Mouse (Mus musculus): ENCODE measurements around the gene Pdlim4. TPM values are rescaled to one million over a fixed set of nuclear protein-coding genes. Genes with fewer than 3 reads are reported as not detected.

Pdlim4 gene
- 10 to 100 TPM in 1 of 2 experiments, 1 to 10 TPM in 1; 6.5 to 29.5 TPM for total RNA-seq (2021)
- long read RNA-seq, experiment 1, transcript Pdlim4-201 (7 exons, 1,182 nt), result major isoform, 35 of 39 reads
- long read RNA-seq, experiment 1, partial matches to known transcripts, result 2 of 39 reads
- long read RNA-seq, experiment 1, other reads (novel, unspliced or antisense), result 2 of 39 reads
- long read RNA-seq, experiment 2, transcript Pdlim4-201 (7 exons, 1,182 nt), result major isoform, 8 of 8 reads
- long read RNA-seq, experiment 2, partial matches to known transcripts, result 0 of 8 reads
- long read RNA-seq, experiment 2, other reads (novel, unspliced or antisense), result 0 of 8 reads

DNA sequence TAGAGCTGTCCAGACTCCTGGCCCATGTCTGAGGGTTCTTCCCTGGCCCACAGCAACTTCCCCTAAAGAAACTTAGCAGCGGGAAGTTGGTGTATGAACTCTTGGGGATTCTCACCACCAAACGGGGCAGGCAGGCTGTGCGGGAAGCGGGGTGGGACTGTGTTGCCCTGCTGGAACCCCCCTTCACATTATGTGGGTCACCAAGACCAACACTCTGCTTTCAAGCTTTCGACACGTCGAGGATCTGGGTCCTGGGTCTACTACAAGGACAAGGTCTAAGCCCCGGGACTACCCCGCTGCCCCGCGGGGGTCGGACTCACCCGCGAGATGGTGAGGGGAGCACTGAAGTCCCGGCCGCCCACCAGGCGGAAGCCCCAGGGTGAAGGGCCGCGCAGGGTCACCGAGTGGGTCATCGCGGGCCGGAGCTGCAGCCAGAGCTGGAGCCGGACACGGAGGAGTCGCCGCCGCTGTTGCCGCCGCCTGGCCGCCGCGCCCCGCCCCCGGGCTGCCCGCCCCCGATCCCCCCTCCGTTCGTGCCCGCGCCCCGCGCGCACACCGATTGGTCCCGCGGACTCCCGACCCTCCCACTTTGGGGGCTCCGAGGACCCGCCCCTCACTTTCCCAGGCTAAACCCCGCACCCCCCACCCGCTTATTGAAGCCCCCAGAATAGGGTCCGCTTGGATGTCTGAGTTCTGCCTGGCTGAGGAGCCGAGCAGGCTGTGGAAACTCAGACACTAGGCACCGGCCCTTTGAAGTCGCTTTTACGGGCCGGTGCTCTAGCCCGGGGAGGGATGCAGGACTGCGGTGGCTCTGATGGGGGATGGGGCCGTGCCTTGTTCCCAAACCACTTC lies at the start of gene Pdlim4:
Gene Pdlim4 (minus strand): TSS at position 495 of the 852 bp plus-strand sequence.
- DNase-seq, result peak; percentile 65 to 80

DNA sequence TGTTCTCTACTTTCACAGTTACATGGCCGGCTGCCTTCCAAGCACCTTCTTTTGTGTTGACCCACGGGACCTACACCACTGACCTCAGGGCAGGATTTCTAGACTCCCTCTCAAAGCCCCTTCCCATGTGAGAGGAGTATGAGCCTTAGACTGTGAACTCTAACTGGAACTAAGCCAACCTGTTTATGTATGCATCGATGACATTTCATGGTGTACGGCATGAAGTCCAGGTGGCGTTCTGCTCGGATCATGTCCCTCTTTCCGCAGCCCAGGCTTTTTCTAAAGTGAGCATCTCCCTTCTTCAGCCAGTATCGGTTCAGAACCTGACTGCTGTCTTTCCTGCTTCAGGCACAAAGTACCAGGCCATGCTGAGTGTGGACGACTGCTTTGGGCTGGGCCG lies 48.3 kb upstream of the Pdlim4 start:
- no peak for DNase-seq

DNA sequence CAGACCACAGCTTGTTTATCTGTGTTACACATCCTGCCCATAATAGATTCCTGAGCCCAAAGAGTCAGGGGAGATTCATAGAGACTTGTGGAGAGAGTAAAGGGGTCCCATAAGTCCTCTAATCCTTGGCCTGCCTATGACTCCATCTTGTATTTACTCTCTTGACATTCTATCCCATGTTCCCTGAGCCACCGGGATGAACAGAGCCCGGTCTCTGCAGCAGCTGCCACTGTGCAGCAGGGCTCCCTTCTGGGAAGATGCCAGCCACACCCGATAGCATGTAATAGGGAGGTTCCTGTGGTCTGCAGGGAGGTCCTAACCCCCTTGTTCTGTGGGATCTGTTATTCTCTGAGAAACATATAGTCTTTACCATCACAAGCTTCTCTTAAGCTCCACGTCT lies 47.6 kb upstream of the Pdlim4 start:
- no peak for DNase-seq

DNA sequence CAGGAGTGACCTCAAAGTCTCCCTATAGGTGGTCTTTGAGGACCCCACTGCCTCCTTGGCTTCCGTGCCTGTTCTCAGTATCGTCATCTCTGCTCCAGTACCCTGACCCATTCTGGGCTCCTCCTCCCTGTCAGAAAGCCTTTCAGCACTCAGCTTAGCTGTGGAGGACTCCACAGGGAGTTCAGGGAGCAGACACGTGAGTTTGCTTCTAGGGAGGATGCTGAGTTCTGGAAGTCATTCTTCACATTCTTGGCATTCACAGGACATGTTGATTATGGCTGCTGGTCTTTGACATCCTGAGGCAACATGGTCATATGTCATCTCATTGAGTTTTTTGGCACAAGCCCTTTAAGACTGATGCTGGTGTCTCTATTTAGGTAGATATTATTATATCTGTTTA lies 47.1 kb upstream of the Pdlim4 start:
- no peak for DNase-seq

DNA sequence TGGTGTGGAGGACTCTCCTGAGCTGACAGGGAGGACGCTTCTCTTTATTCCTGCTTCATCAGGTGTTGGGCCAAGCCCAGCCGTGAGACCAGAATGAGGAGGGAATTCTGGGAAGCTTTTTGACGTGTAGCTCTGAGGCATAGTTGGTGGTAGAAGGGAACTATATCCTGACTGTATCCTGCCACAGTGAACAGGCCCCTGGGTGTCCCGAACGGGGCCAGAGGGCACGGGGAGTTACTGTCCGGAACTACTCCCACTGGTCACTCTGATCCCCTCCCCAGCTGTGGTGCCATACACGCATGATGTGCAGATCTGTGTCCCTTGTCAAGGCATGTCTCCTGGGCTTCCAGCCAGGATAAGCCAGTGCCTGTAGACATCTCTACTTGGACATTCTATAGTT lies 46.5 kb upstream of the Pdlim4 start:
- DNase-seq, result no peak

DNA sequence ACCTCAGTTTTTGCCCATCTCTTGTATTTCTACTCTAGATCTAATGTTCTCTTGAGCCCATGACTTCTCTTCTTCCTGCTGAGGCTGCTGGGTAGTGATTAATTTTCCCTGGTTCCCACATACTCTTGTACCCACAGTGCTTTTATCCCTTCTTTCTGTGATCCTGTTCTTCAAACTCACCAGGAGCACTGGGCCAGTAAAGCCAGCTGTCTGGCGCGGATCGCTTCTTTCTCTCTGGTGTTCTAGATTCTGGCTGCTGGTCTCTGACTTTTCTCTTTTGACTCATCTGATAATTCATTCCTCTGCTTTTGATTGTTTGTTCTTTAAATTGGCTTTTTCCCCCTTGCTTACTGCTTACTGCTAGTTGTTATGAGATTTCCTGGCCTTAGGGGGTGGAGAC lies 45.9 kb upstream of the Pdlim4 start:
- no peak for DNase-seq

DNA sequence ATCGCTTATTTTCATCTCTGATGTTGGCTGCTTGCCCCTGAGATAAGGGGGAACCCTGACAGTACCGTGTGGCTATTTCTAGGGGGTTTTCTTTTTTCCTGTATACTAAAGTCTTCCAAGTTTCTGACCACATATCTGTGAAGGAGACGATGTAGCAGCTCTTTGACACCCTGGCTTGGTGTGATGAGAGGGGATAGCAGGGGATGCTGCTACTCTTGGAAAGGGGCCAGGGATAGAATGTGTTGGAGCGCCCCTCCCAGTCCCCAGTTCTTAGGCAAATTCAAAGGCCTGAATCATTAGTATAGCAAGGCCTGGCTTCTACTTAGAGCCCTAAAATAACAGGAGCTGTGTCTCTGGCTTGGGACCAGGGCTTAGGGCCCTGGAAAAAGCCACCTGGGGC lies 44.5 kb upstream of the Pdlim4 start:
- no peak for DNase-seq

DNA sequence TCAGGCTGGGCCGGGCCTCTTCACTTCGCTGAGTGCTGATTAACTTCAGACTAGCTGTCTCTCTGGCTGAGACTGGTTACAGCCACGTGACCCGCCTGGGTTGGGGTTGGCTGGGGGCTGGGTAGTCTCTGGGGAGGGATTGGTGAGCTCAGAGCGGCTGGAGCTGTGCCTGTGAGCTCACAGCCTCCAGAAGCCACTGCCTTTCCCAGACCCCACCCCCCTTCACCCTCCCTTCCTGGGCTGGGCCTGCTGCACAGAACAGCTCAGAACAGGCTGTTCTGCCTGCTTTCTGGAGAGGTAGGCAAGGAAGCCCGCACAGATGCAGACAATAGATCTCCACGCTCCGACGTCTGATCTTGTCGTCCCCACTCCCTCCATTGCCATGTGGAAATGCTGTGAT lies 44.1 kb upstream of the Pdlim4 start:
- DNase-seq, result peak; percentile 96 to 97

DNA sequence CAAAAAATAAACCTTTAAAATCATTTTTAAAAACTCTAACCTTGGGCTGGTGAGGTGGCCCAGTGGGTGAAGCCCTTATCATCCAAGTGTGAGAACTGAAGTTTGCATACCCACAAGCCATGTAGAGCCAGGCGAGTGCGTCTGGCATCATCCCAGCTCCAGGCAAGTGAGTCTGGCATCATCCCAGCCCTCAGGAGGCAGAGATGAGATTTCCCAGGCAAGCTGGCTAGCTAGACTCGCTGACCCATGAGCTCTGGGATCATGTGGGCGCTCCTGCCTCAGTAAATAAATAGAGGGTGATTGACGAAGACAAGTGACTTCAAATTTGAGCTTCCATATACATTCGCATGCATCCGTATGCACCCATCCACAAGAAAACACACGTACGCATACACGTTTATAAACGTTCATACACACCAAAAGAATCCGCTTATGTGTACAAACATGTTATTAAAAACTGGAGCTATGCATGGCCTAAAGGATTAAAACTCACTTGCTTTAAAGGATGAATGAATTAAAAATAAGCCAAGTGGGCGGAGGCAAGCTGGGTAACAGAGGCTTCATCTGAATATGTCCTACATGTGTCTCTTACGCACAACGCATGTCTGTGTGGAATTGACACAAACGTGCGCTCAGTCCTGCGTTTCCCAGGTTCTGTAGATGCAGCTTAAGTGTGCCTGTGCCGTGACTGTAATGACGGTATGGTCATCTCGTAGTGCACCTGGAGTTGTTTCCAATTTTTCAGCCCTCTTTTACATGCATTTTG lies 43.3 kb upstream of the Pdlim4 start:
- DNase-seq, result peak in 1 of 2 experiments; percentile 40

DNA sequence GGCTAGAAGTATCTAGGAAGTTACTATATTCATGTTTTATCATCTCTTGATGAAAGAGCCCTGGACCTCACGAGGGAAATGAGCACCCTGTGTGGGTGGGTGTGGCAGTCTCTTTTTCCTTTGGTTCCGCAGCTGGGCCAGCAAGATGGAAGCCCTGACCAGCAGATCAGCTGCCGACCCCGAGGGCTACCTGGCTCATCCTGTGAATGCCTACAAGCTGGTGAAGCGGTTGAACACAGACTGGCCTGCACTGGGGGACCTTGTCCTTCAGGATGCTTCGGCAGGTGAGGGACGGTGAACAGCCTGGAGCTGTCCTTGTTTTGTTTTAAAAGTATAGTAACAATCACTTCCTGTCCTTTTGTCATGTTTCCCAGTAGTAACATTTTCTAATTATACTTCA lies 42.5 kb upstream of the Pdlim4 start:
- DNase-seq, result no peak

DNA sequence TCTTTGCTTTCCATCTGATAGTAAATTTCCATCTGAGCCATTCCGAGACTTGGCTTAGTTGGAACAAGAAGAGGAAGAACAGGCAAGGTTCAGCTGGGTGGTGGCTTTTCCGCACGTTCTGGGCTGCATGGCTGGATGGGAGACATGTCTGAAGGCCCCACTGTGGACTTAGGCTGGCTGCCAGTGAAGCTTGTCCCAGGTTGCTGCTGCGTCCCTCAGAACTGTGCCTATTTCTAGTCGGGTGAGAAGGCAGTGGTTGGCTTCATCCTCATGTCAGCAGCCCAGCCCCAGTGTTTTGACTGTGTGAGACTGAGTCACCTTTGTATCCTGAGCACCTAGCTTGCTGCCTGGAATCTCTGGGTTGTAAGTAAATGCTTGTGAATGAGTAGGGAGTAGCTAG lies 40.1 kb upstream of the Pdlim4 start:
- no peak for DNase-seq

DNA sequence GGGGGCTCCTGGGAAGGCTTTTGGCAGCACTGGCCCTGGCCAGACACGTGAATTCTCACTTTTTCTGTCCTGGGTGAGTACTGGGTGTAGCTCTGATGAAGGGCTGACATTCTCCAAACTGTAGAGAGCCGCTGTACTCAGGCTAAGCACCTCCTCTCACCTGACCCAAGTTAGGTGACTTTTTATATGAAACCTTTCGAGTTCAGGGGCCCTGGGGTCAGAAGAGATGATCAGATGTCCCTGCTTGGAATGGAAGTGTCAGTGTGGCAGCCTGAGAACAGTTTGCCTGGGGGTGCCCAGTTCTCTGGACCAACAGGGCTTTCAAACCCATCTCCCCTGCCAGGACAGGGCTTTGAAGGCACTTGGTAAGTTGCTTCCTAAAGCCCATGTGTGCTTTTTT lies 39.3 kb upstream of the Pdlim4 start:
- DNase-seq, result no peak

DNA sequence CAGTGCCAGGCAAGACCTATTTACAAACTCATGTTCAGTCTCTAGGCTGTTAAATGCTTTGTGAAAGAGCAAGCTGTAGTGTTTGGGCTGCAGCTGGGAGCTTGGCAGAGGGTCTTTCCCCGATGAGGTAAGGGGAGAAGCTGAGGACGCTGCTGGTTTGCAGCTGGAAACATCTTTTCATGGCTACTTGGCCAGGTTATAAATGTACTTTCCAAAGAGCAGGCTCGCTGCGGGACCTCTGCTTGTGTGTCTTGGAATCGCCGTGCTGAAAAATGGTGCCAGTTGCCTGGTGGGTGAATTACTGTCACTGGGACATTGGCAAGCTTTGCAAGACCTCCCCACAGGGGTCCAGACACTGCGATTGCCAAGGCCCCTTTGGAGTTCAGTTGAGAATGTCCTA lies 38.4 kb upstream of the Pdlim4 start:
- DNase-seq, result no peak

DNA sequence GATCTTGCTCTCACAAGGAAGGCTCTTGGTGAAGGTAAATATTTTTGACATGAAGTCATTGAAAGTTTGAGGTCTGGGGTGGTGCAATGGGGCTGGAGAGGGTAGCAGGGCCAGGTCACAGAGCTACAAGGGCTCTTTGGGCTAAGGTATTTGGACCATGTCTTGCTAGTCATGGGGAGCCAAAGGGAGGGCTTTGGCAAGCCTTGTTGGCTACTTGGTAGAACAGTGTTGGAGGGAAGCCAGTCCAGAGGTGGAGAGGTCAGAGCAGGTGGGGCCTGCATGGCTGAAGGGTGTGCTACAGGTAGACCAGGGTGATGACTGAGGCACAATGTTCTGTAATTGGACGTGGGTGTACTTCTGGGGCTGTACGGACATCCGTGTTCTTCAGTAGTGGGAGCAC lies 37.9 kb upstream of the Pdlim4 start:
- no peak for DNase-seq

DNA sequence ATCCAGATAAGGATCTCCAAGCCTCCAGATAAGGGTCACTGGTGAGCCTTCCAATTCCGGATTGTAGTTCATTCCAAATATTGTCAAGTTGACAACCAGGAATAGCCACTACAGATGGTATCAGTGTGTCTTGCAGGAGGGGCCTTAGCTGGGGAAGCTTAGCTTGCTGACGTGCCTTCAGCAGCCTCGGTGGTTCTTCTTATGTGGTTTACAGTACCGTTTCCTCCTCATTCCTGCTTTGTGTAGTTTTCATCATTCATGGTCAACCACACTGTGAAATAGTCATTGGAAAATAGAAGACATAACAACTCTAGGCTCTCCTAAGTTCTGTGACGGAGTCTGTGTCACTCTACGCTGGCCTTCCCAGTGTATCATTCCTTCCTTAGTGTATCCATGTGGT lies 36.2 kb upstream of the Pdlim4 start:
- no peak for DNase-seq

DNA sequence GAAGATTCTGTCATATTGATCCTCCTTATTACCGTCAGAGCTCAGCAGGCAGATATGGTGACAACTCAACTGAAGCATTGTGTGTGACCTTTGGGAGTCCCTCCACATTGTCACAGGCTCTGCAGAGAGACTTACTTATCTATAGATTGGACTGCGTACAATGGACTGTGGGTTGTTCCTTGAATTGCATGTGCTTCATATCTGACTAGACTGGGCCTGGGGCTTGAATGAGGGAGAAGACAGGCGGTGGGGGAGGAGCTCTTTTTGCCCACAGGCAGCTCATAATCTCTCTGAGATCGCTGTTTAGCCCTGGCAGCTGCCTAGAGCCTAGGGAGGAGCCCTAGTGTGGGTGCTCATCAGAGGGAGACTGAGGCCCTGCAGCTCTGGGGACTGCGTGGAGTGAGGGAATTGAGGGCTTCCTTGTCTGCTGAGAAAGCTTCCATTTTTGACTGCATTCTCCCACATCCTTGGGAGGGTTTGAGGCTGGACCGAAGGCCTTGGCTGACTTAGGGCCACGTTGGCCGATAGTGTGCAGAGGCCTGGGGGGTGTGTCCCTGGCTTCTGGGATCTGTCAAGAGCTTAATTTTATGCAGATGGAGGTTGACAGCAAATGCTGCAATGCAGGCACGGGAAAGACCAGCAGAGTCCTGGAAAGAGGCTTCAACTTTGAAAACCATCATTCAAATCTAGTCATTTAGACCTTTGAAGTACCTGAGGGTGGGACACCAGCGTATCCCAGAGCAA lies 34.1 kb upstream of the Pdlim4 start:
- no peak for DNase-seq

DNA sequence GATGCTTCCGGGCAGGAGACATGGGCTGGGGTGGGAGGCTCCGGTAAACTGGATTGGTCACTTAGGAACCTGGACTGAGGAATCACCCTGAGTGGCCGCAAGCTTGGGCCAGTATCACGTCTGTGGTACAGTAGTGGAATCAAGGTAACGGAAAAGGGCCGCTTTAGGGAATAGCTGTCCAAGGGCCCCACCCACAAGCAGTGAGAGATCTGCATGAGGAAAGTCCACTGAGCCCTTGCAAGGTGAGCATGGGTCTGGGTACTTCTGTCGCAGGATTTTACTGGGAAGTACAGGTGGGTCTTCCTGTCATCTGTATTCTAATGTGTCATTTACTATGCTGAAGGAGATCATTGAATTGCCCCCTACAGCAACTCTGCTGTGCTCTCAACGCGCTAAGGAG lies 32.9 kb upstream of the Pdlim4 start:
- DNase-seq, result no peak

DNA sequence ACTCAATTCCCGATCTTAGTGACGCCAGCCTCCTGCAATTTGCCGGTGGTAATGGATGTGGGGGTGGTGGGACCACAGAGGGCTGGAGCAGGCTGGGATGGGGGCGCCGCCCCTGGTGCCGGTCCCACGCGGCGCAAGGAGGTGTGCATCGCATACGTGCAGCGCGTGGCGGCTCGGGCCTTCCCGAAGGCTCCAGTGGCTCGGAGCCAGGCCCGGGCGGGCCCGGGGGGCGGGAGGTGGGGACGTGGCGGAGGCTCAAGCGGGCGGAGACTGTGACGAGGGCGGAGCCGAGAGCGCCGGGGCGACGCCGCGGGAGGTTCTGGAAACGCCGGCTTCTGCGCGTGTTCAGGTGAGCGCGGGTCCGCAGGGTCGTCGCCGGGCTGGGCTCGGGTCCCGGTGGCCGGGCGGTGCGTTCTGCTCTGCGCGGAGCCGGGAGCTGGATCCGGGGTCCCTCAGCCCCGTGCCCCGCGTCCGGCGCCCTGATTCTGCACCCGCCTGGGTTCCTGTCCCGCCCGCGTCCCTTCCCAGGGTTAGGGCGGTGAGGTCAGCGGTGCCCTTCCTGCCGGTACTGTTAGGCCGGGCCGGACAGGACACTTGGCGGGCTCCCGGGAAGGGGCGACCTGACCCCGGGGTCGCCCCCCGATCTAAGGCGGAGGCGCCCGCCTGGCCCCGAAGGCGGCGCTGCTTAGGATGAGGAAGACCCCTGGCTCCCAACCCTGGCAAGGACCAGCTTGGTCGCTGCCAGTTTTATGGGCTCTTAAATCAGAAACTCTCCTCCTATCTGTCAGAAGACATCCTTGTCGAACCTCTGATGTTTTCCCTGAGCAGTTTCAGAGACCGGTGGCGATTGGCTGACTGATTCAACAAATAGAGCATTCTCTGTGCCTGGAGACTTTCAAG lies 32.1 kb upstream of the Pdlim4 start:
- DNase-seq, result peak; percentile 87 to 92

DNA sequence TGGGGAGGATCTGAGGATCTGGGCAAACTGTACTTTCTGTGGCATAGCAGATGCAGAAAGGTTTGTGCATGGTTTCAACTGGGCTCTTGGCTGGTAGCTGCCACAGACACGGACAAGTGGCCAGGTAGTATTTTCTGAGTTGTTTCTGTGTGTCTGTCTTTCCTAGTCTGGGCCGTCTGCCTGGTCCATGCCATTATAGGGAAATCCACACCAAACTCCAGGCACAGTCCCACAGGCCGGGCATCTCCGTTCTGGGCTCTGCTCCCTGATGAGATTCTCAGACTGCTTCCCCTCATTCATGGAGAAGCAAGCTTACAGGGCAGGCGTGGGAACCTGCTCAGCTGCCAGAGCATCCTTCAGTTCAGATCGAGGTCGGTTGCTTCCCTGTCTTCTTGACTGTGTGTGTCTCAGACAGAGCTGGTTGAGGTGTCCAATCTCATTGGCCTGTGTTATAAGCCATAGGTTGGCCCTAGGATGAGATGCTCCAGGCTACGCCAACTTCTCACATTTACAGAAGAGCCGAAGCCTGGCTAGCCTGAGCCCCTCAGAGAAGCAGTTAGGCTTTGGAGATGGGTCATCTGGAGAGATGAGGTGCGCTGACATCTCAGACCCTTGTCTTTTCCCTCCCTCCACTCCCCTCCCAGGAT lies 31.4 kb upstream of the Pdlim4 start, which contains the start of gene P4ha2:
Gene P4ha2 (plus strand): TSS at position 51 of the 647 bp plus-strand sequence.
- DNase-seq, result no peak

DNA sequence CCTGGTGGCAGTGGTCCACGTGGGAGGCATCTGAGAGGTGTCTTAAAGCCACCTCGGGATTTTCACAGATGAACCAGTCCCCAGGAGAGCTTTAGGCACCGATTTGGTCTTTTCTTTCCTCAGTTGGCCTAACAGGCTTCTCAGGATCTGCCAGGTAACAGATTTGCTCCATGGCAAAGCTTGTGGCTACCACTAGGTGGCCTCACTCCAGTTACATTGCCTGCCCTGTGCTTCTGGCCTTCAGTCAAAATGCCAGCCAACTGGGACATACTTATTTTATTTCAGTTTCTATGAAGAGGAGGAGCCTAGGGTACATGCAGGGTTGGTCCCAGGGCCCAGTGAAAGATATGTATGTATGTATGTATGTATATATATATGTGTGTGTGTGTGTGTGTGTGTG lies 24.2 kb upstream of the Pdlim4 start:
- DNase-seq, result peak; percentile 63 to 69

Measured in adrenal gland, postnatal 36 days (tissue).